Mouse (Mus musculus) spleen, adult 2 months (tissue): ENCODE data around the gene Rgl2.

Experiments used
- CTCF ChIP-seq: fragments of 200-500 bp; IDR thresholded peaks from 2 replicates; pipeline ENCODE4 v1.5.1; 2011; ENCODE audit warnings: mild to moderate bottlenecking, inconsistent platforms; ENCODE audit not compliant: insufficient read depth, insufficient read length, insufficient replicate concordance; ENCODE audit errors: extremely low read depth
- POLR2A ChIP-seq: fragments of 200-500 bp; IDR thresholded peaks from 2 replicates; pipeline ENCODE4 v1.6.1; 2011; ENCODE audit warnings: low read depth, low read length, inconsistent platforms

DNA sequence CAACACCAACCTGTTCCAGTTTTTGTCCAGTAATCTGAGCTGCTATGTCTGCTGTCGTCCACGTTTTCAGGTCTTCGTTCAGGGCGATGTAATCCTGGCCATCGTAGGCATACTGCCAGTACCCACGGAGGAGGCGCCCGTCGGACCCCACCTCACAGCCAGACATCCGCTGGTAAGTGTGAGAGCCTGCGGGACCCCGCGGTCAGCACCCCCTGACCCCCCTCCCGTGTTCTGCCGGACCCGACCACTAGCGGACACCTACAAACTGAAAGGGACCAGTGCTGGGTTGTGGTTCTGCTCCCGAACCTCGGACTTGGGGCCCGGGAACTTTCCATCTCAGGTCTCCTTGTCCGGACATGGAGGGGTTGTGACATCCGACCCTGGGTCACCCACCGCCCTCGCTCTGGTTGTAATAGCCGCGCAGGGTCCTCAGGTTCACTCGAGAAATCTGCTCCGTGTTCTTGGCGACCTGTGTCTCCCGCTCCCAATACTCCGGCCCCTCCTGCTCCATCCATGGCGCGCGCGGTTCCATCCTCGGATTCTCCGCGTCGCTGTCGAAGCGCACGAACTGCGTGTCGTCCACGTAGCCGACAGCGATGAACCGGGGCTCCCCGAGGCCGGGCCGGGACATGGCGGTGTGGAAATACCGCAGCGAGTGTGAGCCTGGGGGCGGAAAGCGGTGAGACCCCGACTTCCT is 48.7 kb downstream of the Rgl2 start:
- TF ChIP-seq CTCF = no peak
- TF ChIP-seq POLR2A = no peak
